Mouse (Mus musculus) heart, adult 2 months (tissue): ENCODE results near the gene Rab31. TPM values are rescaled to one million over a fixed set of nuclear protein-coding genes. Genes with fewer than 3 reads are reported as not detected.
A peak's percentile ranks its signal among the peaks of the same experiment; 100 is the strongest.

Source experiments
- DNase-seq, 2 experiments: peaks; one replicate each; pipeline ENCODE4 v3.0.0; 2021
- H3K27ac ChIP-seq: fragments of 200-600 bp; 2 replicates; pipeline ENCODE4 v1.8.1; 2022
- H3K27me3 ChIP-seq: fragments of 200-500 bp; 2 replicates; pipeline ENCODE4 v1.6.1; 2012; ENCODE audit warnings: mild to moderate bottlenecking, low read length, inconsistent platforms, mixed read lengths; ENCODE audit not compliant: control insufficient read depth, insufficient read depth
- H3K36me3 ChIP-seq: fragments of 200-500 bp; 2 replicates; pipeline ENCODE4 v1.6.1; 2012; ENCODE audit warnings: low read length, inconsistent platforms; ENCODE audit not compliant: control insufficient read depth, insufficient read depth
- H3K4me1 ChIP-seq: fragments of 200-500 bp; 2 replicates; pipeline ENCODE4 v1.6.1; 2011; ENCODE audit warnings: low read length; ENCODE audit not compliant: control insufficient read depth, insufficient read depth
- H3K4me3 ChIP-seq: fragments of 200-600 bp; 2 replicates; pipeline ENCODE4 v1.8.1; 2022
- H3K79me2 ChIP-seq: fragments of 200-500 bp; replicated peaks from 2 replicates; pipeline ENCODE4 v1.6.1; 2012; ENCODE audit warnings: mild to moderate bottlenecking, inconsistent platforms, low read length, moderate library complexity, mixed read lengths; ENCODE audit not compliant: control insufficient read depth, insufficient read depth
- H3K9ac ChIP-seq: fragments of 200-500 bp; 2 replicates; pipeline ENCODE4 v1.6.1; 2012; ENCODE audit warnings: low read depth, mild to moderate bottlenecking, control low read depth, inconsistent platforms, low read length, mixed read lengths
- CTCF ChIP-seq: fragments of 200-600 bp; IDR thresholded peaks from 2 replicates; pipeline ENCODE4 v1.8.1; 2022; ENCODE audit warnings: antibody characterized with exemption, mild to moderate bottlenecking, moderate library complexity
- EP300 ChIP-seq: fragments of 200-500 bp; IDR thresholded peaks from 2 replicates; pipeline ENCODE4 v1.6.1; 2011; ENCODE audit warnings: low read depth, low read length, control low read depth; ENCODE audit not compliant: insufficient read depth
- POLR2A ChIP-seq: fragments of 200-500 bp; IDR thresholded peaks from 2 replicates; pipeline ENCODE4 v1.6.1; 2011; ENCODE audit warnings: mild to moderate bottlenecking, low read depth, low read length, control low read depth; ENCODE audit not compliant: insufficient read depth
- WGBS: fragments of 180-500 bp; shearing (Covaris S2); methylation state at CpG from one replicate; pipeline ENCODE4 v1.1.7; 2018; 5-methylcytosine and 5-hydroxymethylcytosine counted together
- intact Hi-C: fragments of 180-260 bp; cut with DNase I; formaldehyde crosslinking; loops from one replicate; pipeline ENCODE4 v1.15.1; 2025
- polyA plus RNA-seq: library from polyadenylated mRNA; depleted of rRNA; stranded (reverse); fragments of >200 nt; gene quantifications from 2 replicates; pipeline ENCODE4 v1.2.3, GENCODE M21; 2012
- total RNA-seq, 2 experiments: library from RNA; stranded (reverse); gene quantifications; 2 replicates each; pipeline ENCODE4 v1.2.3; 2021

The Rab31 gene
- total and polyA plus RNA-seq, 3 experiments = 12.5 to 16.5 (median 13.0) TPM

- Histone ChIP-seq H3K27ac (no peak overlapping the region), H3K27me3 (no peaks in the 10 kb centered on the region), H3K4me3 (no peak overlapping the region), H3K4me1 (peaks cover 6% of the 10 kb centered on the region), H3K79me2 (peaks cover 2% of the 10 kb centered on the region), H3K36me3 (no peaks in the 10 kb centered on the region), H3K9ac (no peak overlapping the region)
- WGBS = 97% methylated on average over 14 of the region's 14 CpGs
- TF ChIP-seq POLR2A (no peak), CTCF (no peak), EP300 (no peak)
- intact Hi-C loops = no loop called here
- DNase-seq = no peak
Observed at GRCm38 (mm10) chr17:65763221-65763620, 9.3 kb downstream of the Rab31 start.

- Histone ChIP-seq H3K27me3 (no peaks in the 10 kb centered on the region), H3K4me3 (no peak overlapping the region), H3K4me1 (no peaks in the 10 kb centered on the region; the same call in 1 of the 2 replicates), H3K79me2 (no peaks in the 10 kb centered on the region; the same call in none of the 2 replicates), H3K27ac (no peak overlapping the region), H3K9ac (no peak overlapping the region), H3K36me3 (no peaks in the 10 kb centered on the region)
- no peak for DNase-seq
- intact Hi-C loops = no loop called here
- no peak for TF ChIP-seq EP300
- 40% methylated on average over 6 of the region's 6 CpGs for WGBS
Observed at GRCm38 (mm10) chr17:65757150-65757549, 15.4 kb downstream of the Rab31 start.

GRCm38 (mm10) chr17:65755857-65756256 is 16.7 kb downstream of the Rab31 start:
- no peak for DNase-seq
- peaks cover 3% of the 10 kb centered on the region for H3K79me2 ChIP-seq
- H3K27me3 ChIP-seq = no peaks in the 10 kb centered on the region
- 92% methylated on average over 3 of the region's 3 CpGs for WGBS
- no peaks in the 10 kb centered on the region; the same call in 1 of the 2 replicates for H3K4me1 ChIP-seq
- H3K27ac ChIP-seq = no peak overlapping the region
- intact Hi-C loops = no loop called here
- no peak overlapping the region for H3K4me3 ChIP-seq
- H3K36me3 ChIP-seq = no peaks in the 10 kb centered on the region
- TF ChIP-seq CTCF (no peak), EP300 (no peak), POLR2A (no peak)
- H3K9ac ChIP-seq = no peak overlapping the region

- no peak for TF ChIP-seq CTCF
- TF ChIP-seq POLR2A = no peak
- no peak for TF ChIP-seq EP300
- DNase-seq = no peak
- peaks cover 5% of the 10 kb centered on the region for H3K79me2 ChIP-seq
- WGBS = 81% methylated on average over 6 of the region's 6 CpGs
- no peak overlapping the region for H3K4me3 ChIP-seq
- no peaks in the 10 kb centered on the region for H3K27me3 ChIP-seq
- no peak overlapping the region for H3K27ac ChIP-seq
- no peaks in the 10 kb centered on the region; the same call in 1 of the 2 replicates for H3K4me1 ChIP-seq
- no peak overlapping the region for H3K9ac ChIP-seq
- no peaks in the 10 kb centered on the region for H3K36me3 ChIP-seq
- intact Hi-C loops = no loop called here
Observed at GRCm38 (mm10) chr17:65753130-65753529, 19.4 kb downstream of the Rab31 start.

GRCm38 (mm10) chr17:65750301-65750700 is 22.3 kb downstream of the Rab31 start:
- intact Hi-C loops = no loop called here
- TF ChIP-seq POLR2A (no peak), EP300 (no peak), CTCF (peak; percentile 59)
- Histone ChIP-seq H3K27ac (no peak overlapping the region), H3K27me3 (no peaks in the 10 kb centered on the region), H3K9ac (no peak overlapping the region), H3K4me1 (no peaks in the 10 kb centered on the region), H3K4me3 (no peak overlapping the region), H3K79me2 (peaks cover 5% of the 10 kb centered on the region), H3K36me3 (no peaks in the 10 kb centered on the region)
- no peak for DNase-seq

- WGBS = 93% methylated on average over 7 of the region's 7 CpGs
- no peak for DNase-seq
- TF ChIP-seq CTCF (no peak), EP300 (no peak), POLR2A (no peak)
- Histone ChIP-seq H3K9ac (no peak overlapping the region), H3K4me1 (no peaks in the 10 kb centered on the region), H3K79me2 (peaks cover 5% of the 10 kb centered on the region), H3K4me3 (no peak overlapping the region), H3K36me3 (no peaks in the 10 kb centered on the region), H3K27me3 (no peaks in the 10 kb centered on the region), H3K27ac (no peak overlapping the region)
- intact Hi-C loops = no loop called here
Observed at GRCm38 (mm10) chr17:65749803-65750202, 22.7 kb downstream of the Rab31 start.

- TF ChIP-seq EP300 = no peak
- TF ChIP-seq CTCF = no peak
- TF ChIP-seq POLR2A = no peak
- intact Hi-C loops = no loop called here
- Histone ChIP-seq H3K27ac (no peak overlapping the region), H3K36me3 (no peaks in the 10 kb centered on the region), H3K4me1 (no peaks in the 10 kb centered on the region), H3K9ac (no peak overlapping the region), H3K27me3 (no peaks in the 10 kb centered on the region), H3K79me2 (peaks cover 5% of the 10 kb centered on the region), H3K4me3 (no peak overlapping the region)
- DNase-seq = no peak
- WGBS = 69% methylated on average over 6 of the region's 6 CpGs
Observed at GRCm38 (mm10) chr17:65748997-65749396, 23.6 kb downstream of the Rab31 start.
